Mouse (Mus musculus) C3H10T1/2 (cell line): ENCODE results near the gene Prss40. TPM values are rescaled to one million over a fixed set of nuclear protein-coding genes. Genes with fewer than 3 reads are reported as not detected.

Source experiments
- polyA plus RNA-seq, 2 experiments: library from polyadenylated mRNA; unstranded; fragments of >200 nt; fragmentation: generic; extraction: Trizol; gene quantifications; one replicate each; pipeline ENCODE4 v1.2.1; 2012; ENCODE audit warnings: missing spikeins in 2 of 2

The Prss40 gene
- not detected for polyA plus RNA-seq

DNA sequence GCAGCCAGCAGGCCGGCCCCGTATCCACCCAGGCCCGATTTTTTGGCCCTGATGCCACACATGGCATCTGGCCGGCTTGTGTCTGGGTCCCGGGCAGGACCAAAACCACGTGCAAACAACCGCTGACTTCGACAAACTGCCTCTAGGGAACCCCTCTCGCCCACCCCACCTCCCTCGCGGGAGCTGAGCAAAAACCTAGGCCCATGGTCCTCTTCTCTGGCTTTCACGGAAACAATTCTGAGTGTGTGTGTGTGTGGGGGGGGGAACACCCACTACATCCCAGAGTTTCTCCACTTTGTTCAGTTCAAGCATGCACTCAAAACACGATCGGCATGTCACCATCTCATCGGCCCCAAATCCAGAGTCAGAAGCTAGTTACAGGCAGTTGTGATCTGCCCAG, at the start of gene Prss40:
Gene Prss40 (minus strand): TSS at position 101 of the 400 bp plus-strand sequence.

DNA sequence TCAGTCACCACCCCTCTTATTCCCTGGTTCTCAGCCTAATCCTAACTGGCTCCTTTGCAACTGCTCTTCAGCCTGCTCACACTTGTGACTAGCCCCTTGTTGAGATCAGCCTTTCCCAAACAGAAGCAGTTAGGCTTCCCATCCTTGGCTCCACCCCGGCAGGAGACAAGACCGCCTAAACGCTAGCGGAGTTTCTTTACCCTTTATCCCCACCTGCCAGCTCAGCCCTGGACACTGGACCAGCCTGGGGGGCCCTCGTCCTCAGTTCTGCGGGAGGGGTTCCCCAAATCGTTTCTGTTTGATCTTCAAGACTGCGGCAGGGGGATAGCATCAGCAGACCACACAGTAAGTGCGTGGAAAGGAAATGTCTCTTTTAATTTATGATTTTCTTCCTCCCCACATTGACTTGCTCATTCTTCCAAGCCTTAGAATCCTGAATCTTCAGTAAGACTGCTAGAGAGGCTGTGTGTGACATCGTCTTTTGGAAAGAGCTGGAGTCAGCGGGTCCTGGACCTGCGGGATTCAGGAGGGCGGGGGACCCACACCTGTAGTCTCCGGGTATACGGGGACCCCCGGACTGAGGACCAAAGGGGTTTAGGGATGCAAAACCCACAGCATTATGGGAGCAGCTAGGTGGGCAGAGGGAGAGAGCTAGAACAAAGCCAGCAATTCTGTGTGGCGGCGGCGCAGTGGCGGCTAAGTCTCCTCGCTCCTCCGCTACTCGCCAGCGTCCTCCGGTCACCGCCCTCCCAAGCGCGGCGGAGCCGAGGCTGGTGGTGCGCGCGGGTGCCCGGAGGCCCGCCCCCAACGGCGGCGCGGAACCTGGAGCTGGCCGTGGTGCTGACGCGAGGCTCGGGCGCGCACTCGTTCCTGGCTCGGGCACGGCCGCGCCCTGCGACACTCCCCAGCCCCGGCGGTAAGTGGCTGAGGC, 18.4 kb upstream of the Prss40 start, which contains the start of gene Amer3:
Gene Amer3 (plus strand): TSS at position 807 of the 931 bp plus-strand sequence.

DNA sequence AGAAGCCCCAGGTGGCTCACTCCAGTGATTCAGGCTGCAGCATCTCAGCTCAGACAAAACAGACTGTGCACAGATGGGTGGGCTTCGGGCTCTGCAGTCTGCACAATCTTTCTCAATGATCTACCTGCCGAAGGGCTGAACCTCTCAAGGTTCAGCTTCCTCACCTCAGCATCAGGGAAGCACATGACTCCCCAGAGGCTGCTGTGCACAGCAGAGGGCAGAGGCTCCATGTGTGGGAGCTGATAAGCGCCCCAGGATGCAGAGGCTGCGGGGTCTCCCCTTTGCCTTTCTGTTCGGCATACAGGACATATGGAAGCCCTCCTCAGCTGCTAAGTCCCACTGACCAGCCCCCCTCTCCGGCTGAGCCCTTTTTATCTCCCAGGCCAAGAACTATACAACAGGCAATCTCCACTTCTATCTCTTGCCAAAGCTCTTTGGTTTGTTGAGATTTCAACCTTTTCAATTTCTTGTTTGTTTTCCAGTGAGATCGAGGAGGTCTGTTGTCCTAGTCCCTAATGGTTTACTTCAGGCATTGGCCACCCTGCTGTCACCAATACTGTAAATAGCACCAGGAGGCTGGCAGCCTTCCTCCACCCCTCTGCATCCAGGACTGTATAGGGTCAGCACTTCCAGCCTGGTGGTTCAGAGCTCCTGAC, 25.6 kb downstream of the Prss40 start, which contains the start of gene Cfc1:
Gene Cfc1 (plus strand): TSS at position 606 of the 656 bp plus-strand sequence.

Other genes starting within 250 kb of the Prss40 start
- 10 to 100 TPM in 1 of 2 experiments, 1 to 10 TPM in 1; 3.1 to 11.7 TPM for gene Ccdc115, start 121.3 kb downstream of the Prss40 start, polyA plus RNA-seq
- gene Imp4, start 121.1 kb downstream of the Prss40 start, polyA plus RNA-seq: 10 to 100 TPM; 23.6 to 35.2 TPM
- gene Ptpn18, start 101.2 kb downstream of the Prss40 start, polyA plus RNA-seq: 1 to 10 TPM in 1 of 2 experiments, under 1 TPM in 1; 0.96 to 2.5 TPM
- not detected for gene Prss39, start 62.5 kb downstream of the Prss40 start, polyA plus RNA-seq
- gene Cfc1, start 25.3 kb downstream of the Prss40 start, polyA plus RNA-seq: under 1 TPM in 1 of 2 experiments, not detected in 1; 0.07 TPM
- not detected for gene Amer3, start 18.7 kb upstream of the Prss40 start, polyA plus RNA-seq